8 mouse cellular contexts compared by ENCODE assay signal in genomic region chr2:93227713-93228479, GRCm38 (mm10). TPM values are rescaled to one million over a fixed set of nuclear protein-coding genes. Genes with fewer than 3 reads are reported as not detected.
DNase-seq lines count a peak whose midpoint lies in the region; ATAC-seq lines count a peak whose summit lies in the region.

No protein-coding gene starts in this region.

- WGBS in forebrain, embryonic 10.5 days, result 11% methylated on average over 9 of the region's 9 CpGs
- 32% methylated on average over 9 of the region's 9 CpGs for WGBS in kidney, embryonic 15.5 days

- intact Hi-C loops in left cerebral cortex, postnatal 36 days (cut with DNase I), result loop anchor here (1.0 kb wide), 1 partner anchor 105 kb away; no protein-coding TSS in a partner anchor

- peak; percentile 58 to 78 for DNase-seq in right cerebral cortex, postnatal 10 days (ENCODE audit: low spot score in 2 of 2)
- DNase-seq in right cerebral cortex, postnatal 14 days, result no peak
- peak; percentile 88 for DNase-seq in forebrain, embryonic 10.5 days (ENCODE audit: extremely low spot score, low spot score)
- peak; percentile 72 for DNase-seq in mesoderm, embryonic 11.5 days (ENCODE audit: low read depth, low spot score)
- DNase-seq in liver, result no peak
- no peak for DNase-seq in left cerebral cortex, postnatal 36 days (ENCODE audit: low spot score in 2 of 2)
- DNase-seq in adrenal gland, postnatal 25 days, result no peak

- no peaks in the 10 kb centered on the region for H3K27me3 ChIP-seq in forebrain, embryonic 10.5 days (ENCODE audit: poor library complexity, severe bottlenecking)
- H3K27me3 ChIP-seq in kidney, embryonic 15.5 days, result no peaks in the 10 kb centered on the region

- ATAC-seq in kidney, embryonic 15.5 days (replicated peaks; ENCODE audit: low FRiP score), result peak; percentile 82

- H3K4me3 ChIP-seq in forebrain, embryonic 10.5 days, result peak overlapping the region; percentile 46
- no peak overlapping the region for H3K4me3 ChIP-seq in kidney, embryonic 15.5 days (replicated peaks)

- H3K27ac ChIP-seq in forebrain, embryonic 10.5 days, result peak overlapping the region; percentile 91
- H3K27ac ChIP-seq in kidney, embryonic 15.5 days, result peak overlapping the region; percentile 90

- H3K9ac ChIP-seq in kidney, embryonic 15.5 days, result no peak overlapping the region

- peak overlapping the region; percentile 29; the same call in 1 of the 2 replicates for H3K4me2 ChIP-seq in kidney, embryonic 15.5 days

- H3K9me3 ChIP-seq in forebrain, embryonic 10.5 days, result no peaks in the 10 kb centered on the region
- no peaks in the 10 kb centered on the region for H3K9me3 ChIP-seq in kidney, embryonic 15.5 days (replicated peaks)

- peaks cover 29% of the 10 kb centered on the region for H3K36me3 ChIP-seq in forebrain, embryonic 10.5 days (replicated peaks)
- peaks cover 5% of the 10 kb centered on the region; the same call in 1 of the 2 replicates for H3K36me3 ChIP-seq in kidney, embryonic 15.5 days

- H3K4me1 ChIP-seq in forebrain, embryonic 10.5 days, result peaks cover 77% of the 10 kb centered on the region
- peaks cover 53% of the 10 kb centered on the region for H3K4me1 ChIP-seq in kidney, embryonic 15.5 days

RNA-seq across cellular contexts. Expression of gene Trp53i11, which starts 40.5 kb away (rescaled TPM):
- polyA plus RNA-seq in forebrain, embryonic 10.5 days (2016; fragmentation: Nextera tagmentation; extraction: Ambion mirVana), result 74.4 and 77.0 TPM in 2 replicates
- 36.1 and 42.1 TPM in 2 replicates for polyA plus RNA-seq in kidney, embryonic 15.5 days (2015; fragmentation: Nextera tagmentation; extraction: Ambion mirVana)
- total RNA-seq in left cerebral cortex, postnatal 36 days (2021), result 10 to 100 TPM; 82.3 to 99.8 TPM
- 52.6 and 75.8 TPM in 2 replicates for total RNA-seq in adrenal gland, postnatal 25 days (2021)

Comparison
In these comparisons a context has a peak if more than half of its experiments do, and no peak if none do; other contexts are left out.
1. DNase-seq: peak in right cerebral cortex, postnatal 10 days (2 of 2), forebrain, embryonic 10.5 days (single experiment) and mesoderm, embryonic 11.5 days (single experiment); none in right cerebral cortex, postnatal 14 days (single experiment), liver (single experiment), left cerebral cortex, postnatal 36 days (0 of 2) and adrenal gland, postnatal 25 days (single experiment).